Mouse (Mus musculus): Measurements from ENCODE around the gene Mzf1.

DNA sequence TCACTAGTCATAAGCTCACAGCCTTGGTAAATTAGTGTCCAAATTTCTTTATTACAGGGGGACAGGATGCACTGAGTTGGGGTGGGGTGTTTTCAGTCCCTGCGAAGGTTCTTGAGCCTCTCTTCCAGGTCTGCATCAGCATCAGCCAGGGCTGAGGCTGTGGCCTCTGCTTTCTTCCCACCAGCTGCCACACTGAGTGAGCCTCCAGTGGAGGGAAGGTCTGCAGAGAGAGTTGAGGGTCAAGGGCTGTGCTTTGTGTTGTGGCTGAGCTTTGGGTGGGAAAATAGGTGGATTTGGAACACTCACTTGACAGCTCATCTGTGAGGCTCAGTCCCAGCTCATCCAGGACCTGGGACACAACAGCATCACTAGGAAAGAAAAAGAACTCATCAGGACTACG is 22.6 kb downstream of the Mzf1 start:
- TF ChIP-seq EP300 (IDR thresholded peaks at IDR 0.05; ENCODE audit: low read depth) = no peak
- no peak for TF ChIP-seq CTCF (IDR thresholded peaks at IDR 0.05; ENCODE audit: low read depth)
